Mouse (Mus musculus) 416B (cell line): Measurements from ENCODE around the gene Gpc6.

Experiments used
- DNase-seq: peaks from one replicate; pipeline ENCODE4 v3.0.0; 2011; ENCODE audit warnings: low read depth

Gpc6 gene

DNA sequence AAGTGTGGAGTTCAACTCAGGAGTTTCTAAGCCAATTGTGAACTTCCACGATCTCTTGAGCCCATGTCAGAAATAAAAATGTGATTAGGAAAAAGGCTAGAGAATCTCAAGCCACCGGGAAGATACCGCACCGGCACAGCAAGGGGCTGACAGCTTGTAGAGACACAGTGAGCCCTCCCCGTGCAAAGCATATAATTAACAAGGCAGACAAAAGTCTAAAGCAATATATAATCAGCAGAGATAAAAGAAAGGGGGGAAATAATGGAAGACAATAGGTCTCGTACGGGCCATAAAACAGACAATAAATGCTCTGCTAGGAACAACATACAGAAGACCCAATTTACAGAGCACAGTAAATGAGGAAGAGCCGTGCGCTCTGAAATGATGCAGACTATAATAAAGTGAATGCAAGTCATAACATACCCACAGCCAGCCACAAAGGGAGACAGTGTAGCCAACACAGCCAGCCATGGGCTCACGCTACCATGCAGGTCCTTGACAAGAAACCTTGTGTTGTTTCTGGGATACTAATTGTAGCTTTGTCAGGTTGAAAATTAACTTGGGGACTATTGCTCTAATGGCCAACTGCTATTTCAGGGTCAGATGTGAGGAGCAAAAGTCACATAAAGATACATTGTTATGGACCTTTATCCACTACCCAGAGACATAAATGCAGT, 1096.9 kb downstream of the Gpc6 start:
- no peak for DNase-seq
